Mouse (Mus musculus): ENCODE results near the gene Sec24b.

GRCm38 (mm10) chr3:130040711-130041110 is 20.6 kb downstream of the Sec24b start:
- TF ChIP-seq CTCF (IDR thresholded peaks at IDR 0.05) (no peak), POLR2A (IDR thresholded peaks at IDR 0.05; ENCODE audit: insufficient read depth, low read depth, low read length) (no peak)

Data from heart, adult 2 months (tissue).